Mouse (Mus musculus) lung, postnatal 0 days (tissue): ENCODE results near the gene Dscaml1. TPM values are rescaled to one million over a fixed set of nuclear protein-coding genes. Genes with fewer than 3 reads are reported as not detected.

ENCODE experiments used
- ATAC-seq: fragments of 200-750 bp; cut with Nextera tagmentation; 2 replicates; pipeline ENCODE4 v1.8.0; 2017; ENCODE audit warnings: moderate library complexity
- DNase-seq: peaks from one replicate; pipeline ENCODE4 v3.0.0-alpha.2; 2016; ENCODE audit warnings: low spot score
- H3K27ac ChIP-seq: fragments of 300-500 bp; sonication (generic); 2 replicates; pipeline ENCODE4 v1.5.1; 2014; ENCODE audit warnings: antibody characterized with exemption, mild to moderate bottlenecking, low read length, mixed read lengths
- H3K27me3 ChIP-seq: fragments of 300-500 bp; sonication (generic); replicated peaks from 2 replicates; pipeline ENCODE4 v1.6.1; 2014; ENCODE audit warnings: low read length, mixed read lengths; ENCODE audit not compliant: insufficient read depth
- H3K36me3 ChIP-seq: fragments of 300-500 bp; sonication (generic); 2 replicates; pipeline ENCODE4 v1.6.1; 2014; ENCODE audit warnings: low read length, mixed read lengths; ENCODE audit not compliant: insufficient read depth
- H3K4me1 ChIP-seq: fragments of 300-500 bp; sonication (generic); 2 replicates; pipeline ENCODE4 v1.6.1; 2014; ENCODE audit warnings: antibody characterized with exemption, low read depth, low read length, mixed read lengths; ENCODE audit not compliant: insufficient read depth
- H3K4me2 ChIP-seq: fragments of 300-500 bp; sonication (generic); replicated peaks from 2 replicates; pipeline ENCODE4 v1.6.1; 2014; ENCODE audit warnings: low read depth, mild to moderate bottlenecking, low read length, moderate library complexity, mixed read lengths
- H3K4me3 ChIP-seq: fragments of 300-500 bp; sonication (generic); 2 replicates; pipeline ENCODE4 v1.5.1; 2014; ENCODE audit warnings: low read depth, low read length
- H3K9ac ChIP-seq: fragments of 300-500 bp; sonication (generic); replicated peaks from 2 replicates; pipeline ENCODE4 v1.6.1; 2014; ENCODE audit warnings: low read depth, mild to moderate bottlenecking
- H3K9me3 ChIP-seq: fragments of 300-500 bp; sonication (generic); 2 replicates; pipeline ENCODE4 v1.6.1; 2016; ENCODE audit warnings: low read length, mixed read lengths
- CTCF ChIP-seq: IDR thresholded peaks from 2 replicates; pipeline ENCODE4 v1.5.1; 2016; ENCODE audit warnings: antibody characterized with exemption, mild to moderate bottlenecking
- EP300 ChIP-seq: IDR thresholded peaks from 2 replicates; pipeline ENCODE4 v1.6.1; 2016; ENCODE audit warnings: antibody characterized with exemption, mild to moderate bottlenecking, control low read depth
- WGBS: fragments of 180-500 bp; shearing (Covaris S2); extraction: QIAGEN DNeasy Blood & Tissue Kit; methylation state at CpG from one replicate; pipeline ENCODE4 v1.1.7; 2014; 5-methylcytosine and 5-hydroxymethylcytosine counted together
- polyA plus RNA-seq: library from polyadenylated mRNA; unstranded; fragments of >200 nt; fragmentation: Nextera tagmentation; extraction: Ambion mirVana; gene quantifications from 2 replicates; pipeline ENCODE4 v1.2.1, GENCODE M21; 2015

Gene Dscaml1
- polyA plus RNA-seq, 1 experiment from 2014 or later: 0.16 TPM

DNA sequence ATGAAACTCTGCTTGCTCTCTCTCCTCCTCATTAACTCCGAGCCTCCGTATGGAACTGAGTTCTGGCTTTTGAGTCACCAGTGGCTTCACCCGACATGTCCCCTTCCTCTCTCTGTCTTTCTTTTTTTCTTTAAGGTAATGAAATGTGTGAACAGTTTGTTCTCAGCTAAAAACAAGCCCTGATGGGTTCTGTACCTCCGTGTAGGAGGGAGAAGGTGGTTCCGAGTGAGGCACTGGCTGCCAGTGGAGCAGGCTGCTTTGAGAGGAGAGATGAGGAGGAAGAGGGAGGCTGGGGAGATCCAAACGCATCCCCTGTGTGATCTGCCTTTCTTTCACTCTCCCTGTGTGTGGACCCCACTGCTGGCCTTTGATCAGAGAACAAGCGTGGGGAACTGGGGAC lies 111.2 kb downstream of the Dscaml1 start:
- no peak overlapping the region for H3K4me3 ChIP-seq
- no peak overlapping the region for H3K4me2 ChIP-seq
- H3K27me3 ChIP-seq: no peaks in the 10 kb centered on the region
- WGBS: 68% methylated on average over 7 of the region's 7 CpGs
- DNase-seq (no peak), ATAC-seq (no peak)
- no peaks in the 10 kb centered on the region for H3K4me1 ChIP-seq
- H3K9me3 ChIP-seq: no peaks in the 10 kb centered on the region
- H3K9ac ChIP-seq: no peak overlapping the region
- H3K36me3 ChIP-seq: no peaks in the 10 kb centered on the region
- no peak for TF ChIP-seq CTCF
- no peak for TF ChIP-seq EP300
- no peak overlapping the region for H3K27ac ChIP-seq

DNA sequence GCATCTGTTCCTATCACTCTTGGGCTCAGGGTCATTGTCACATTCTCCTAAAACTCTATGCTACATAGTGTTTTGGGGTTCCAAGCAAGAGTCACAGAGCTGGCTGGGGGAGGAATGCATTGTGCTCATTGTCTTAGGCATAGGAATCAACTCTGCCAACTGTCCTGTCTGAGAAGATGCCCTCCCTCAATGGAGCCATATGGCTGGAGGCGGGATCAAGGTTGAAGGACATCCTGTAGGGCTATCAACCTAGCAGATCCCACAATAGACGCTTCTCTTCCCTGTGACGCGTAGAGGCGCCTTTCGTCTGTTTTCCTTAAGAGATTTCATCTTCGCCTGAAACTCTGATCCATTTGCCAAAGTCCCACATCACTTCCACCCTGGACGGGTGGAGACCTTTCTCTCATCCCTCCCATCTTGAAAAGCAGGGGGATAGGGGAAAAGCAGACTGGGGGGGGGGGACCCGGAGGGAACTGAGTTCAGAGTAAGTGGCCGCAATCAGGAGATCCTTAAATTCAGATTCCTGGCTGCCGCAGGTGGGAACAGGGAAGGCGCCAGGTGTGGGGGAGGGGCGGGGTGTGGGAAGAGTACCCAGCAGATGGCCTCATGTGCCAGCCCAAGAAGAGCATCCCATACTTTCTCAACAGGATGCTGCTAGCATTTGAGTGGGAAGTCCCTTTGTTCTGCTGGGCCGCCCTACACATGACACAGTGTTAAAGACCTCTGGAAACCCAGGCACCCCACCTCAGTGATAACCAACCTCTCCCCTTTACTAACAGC lies 113.0 kb downstream of the Dscaml1 start:
- no peaks in the 10 kb centered on the region for H3K4me1 ChIP-seq
- no peak overlapping the region for H3K4me2 ChIP-seq
- ATAC-seq (no peak), DNase-seq (no peak)
- H3K9me3 ChIP-seq: no peaks in the 10 kb centered on the region
- no peaks in the 10 kb centered on the region for H3K36me3 ChIP-seq
- TF ChIP-seq CTCF: no peak
- TF ChIP-seq EP300: no peak
- 75% methylated on average over 14 of the region's 14 CpGs for WGBS
- H3K9ac ChIP-seq: no peak overlapping the region
- no peak overlapping the region for H3K27ac ChIP-seq
- H3K4me3 ChIP-seq: no peak overlapping the region
- no peaks in the 10 kb centered on the region for H3K27me3 ChIP-seq

DNA sequence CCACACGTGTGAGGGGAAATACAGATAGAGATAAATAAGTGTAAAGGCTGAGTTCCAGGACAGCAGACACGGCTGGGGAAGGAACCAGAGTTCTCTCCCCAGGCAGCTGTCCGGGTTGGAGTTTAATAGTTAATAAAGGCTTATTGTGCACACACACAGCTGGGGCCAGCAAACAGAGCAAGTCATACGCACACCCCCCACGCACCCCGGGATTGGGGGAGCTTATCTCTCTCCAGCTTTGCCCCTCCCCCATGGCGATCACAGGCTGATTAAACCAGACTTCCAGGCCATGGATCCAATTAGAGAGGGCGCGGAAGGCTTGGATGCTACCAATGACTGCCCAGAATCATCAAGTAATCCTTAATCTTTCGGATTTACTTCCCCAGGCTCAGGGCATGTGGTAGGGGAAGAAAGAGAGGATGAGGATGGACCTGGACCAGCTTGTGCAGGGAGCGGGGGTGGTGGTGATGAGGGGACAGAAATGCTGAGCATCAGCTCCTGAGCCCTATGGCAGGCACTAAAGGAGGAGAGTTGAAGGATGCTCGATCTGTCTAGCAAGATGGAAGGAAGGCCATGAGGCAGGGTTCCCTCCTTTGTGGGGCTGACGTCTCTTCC lies 119.7 kb downstream of the Dscaml1 start:
- Histone ChIP-seq H3K27ac (no peak overlapping the region), H3K4me3 (no peak overlapping the region), H3K9ac (no peak overlapping the region), H3K4me1 (no peaks in the 10 kb centered on the region), H3K4me2 (no peak overlapping the region), H3K9me3 (no peaks in the 10 kb centered on the region), H3K36me3 (no peaks in the 10 kb centered on the region), H3K27me3 (no peaks in the 10 kb centered on the region)
- DNase-seq (no peak), ATAC-seq (no peak)
- no peak for TF ChIP-seq EP300
- TF ChIP-seq CTCF: no peak
- 38% methylated on average over 13 of the region's 13 CpGs for WGBS

DNA sequence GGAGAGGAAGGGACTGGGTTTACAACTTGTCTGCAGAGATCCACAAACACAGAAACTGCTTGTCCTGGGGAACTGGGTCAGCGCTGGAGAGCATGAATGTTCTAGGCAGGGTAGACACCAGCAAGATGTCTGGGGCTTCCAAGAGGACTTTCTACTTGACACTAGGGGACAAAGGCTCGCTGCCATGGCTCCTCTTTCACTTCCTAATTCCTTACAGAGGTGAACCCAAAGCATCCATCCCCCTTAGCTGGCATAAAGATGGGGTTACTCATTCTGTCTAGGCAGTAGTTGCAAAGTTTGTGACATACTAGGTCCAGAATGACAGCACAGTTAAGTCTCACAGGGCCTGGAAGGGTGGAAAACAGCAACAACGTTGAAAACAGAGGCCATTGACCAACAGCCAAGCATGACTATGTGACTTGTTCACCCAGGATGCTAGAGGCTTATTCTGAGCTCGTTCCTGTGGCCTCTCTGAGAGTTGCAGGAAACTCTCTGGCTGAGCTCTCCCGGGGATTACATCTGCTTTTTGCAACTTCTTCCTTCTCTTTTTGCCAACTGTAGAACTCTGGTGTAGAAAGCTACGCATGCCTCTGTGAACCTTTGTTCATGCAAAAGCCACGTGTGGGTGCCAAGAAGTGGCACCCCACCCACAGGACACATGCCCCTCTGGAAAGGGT lies 120.6 kb downstream of the Dscaml1 start:
- no peak overlapping the region for H3K9ac ChIP-seq
- no peaks in the 10 kb centered on the region for H3K9me3 ChIP-seq
- no peak overlapping the region for H3K27ac ChIP-seq
- H3K4me3 ChIP-seq: no peak overlapping the region
- no peaks in the 10 kb centered on the region for H3K27me3 ChIP-seq
- H3K4me2 ChIP-seq: no peak overlapping the region
- DNase-seq (no peak), ATAC-seq (no peak)
- TF ChIP-seq CTCF (no peak), EP300 (no peak)
- H3K36me3 ChIP-seq: no peaks in the 10 kb centered on the region
- no peaks in the 10 kb centered on the region for H3K4me1 ChIP-seq
- 66% methylated on average over 7 of the region's 7 CpGs for WGBS

DNA sequence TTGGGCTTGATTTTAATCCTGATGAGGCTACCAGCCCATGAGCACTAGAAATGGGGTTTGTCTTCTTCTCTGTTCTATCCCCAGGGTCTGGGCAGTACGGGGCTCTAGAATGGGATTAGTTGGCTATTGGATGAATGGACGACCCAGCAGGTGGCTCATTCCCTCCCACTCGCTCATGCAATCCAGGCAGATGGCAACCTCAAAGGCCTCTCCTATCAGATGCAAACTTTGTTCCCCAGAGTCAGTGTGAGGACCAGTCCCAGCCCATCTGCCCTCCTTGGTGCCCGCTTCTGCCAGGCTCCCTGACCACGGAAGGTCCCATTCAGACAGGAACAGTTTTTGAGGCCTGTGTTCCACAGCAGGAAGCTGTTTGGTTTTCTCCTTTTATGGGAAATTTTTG lies 123.4 kb downstream of the Dscaml1 start:
- Histone ChIP-seq H3K27ac (no peak overlapping the region), H3K4me3 (no peak overlapping the region), H3K36me3 (no peaks in the 10 kb centered on the region), H3K27me3 (no peaks in the 10 kb centered on the region), H3K4me1 (no peaks in the 10 kb centered on the region), H3K9me3 (no peaks in the 10 kb centered on the region), H3K9ac (no peak overlapping the region), H3K4me2 (no peak overlapping the region)
- ATAC-seq (no peak), DNase-seq (no peak)
- no peak for TF ChIP-seq CTCF
- no peak for TF ChIP-seq EP300
- 51% methylated on average over 5 of the region's 5 CpGs for WGBS

DNA sequence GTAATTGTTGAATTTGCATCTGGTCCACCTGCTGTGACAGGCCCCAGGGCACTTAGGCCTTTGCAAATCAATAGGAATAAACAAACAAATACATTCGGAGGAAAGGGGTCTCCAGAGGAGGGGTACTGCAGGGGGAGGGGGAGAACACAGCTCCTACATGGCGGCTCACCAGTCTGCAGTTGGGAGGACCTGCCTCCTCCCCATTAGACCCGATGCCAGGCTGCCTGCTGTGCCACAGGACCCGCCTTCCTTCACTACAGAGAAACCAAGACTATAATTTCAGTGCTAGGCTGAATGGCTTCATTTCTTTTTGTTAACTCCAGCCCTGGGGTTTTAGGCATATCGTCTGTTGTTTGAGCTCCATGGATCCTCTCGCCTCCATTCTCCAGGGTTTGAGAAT lies 123.8 kb downstream of the Dscaml1 start:
- Histone ChIP-seq H3K36me3 (no peaks in the 10 kb centered on the region), H3K27me3 (no peaks in the 10 kb centered on the region), H3K4me2 (no peak overlapping the region), H3K9me3 (no peaks in the 10 kb centered on the region), H3K27ac (no peak overlapping the region), H3K9ac (no peak overlapping the region), H3K4me3 (no peak overlapping the region), H3K4me1 (no peaks in the 10 kb centered on the region)
- TF ChIP-seq CTCF (no peak), EP300 (no peak)
- ATAC-seq (no peak), DNase-seq (no peak)
- WGBS: 53% methylated on average over 6 of the region's 6 CpGs
